Mouse (Mus musculus) hindlimb bud, embryonic 11.5 days (tissue): ENCODE data around the gene Unc5b.
"Not testable (repeated sequence)": the region's sequence is repeated elsewhere in the genome, so short reads cannot be mapped to it uniquely, and the experiment has no call there.

Experiments used
- DNase-seq: peaks from one replicate; pipeline ENCODE4 v3.0.0-alpha.2; 2012; ENCODE audit warnings: low read depth, low spot score; ENCODE audit errors: extremely low spot score

Unc5b gene

GRCm38 (mm10) chr10:60831379-60831778 lies at the start of gene Unc5b:
TSS of gene Unc5b (minus strand) at chr10:60831581.
- DNase-seq, result no peak

GRCm38 (mm10) chr10:60879817-60880216 lies 48.4 kb upstream of the Unc5b start:
- DNase-seq, result no peak

- DNase-seq, result no peak
These were observed 45.7 kb upstream of the Unc5b start for GRCm38 (mm10) chr10:60877075-60877474.

- DNase-seq, result no peak
These were observed 43.6 kb upstream of the Unc5b start for GRCm38 (mm10) chr10:60875011-60875410.

- no peak for DNase-seq
These were observed 31.9 kb upstream of the Unc5b start for GRCm38 (mm10) chr10:60863318-60863717.

GRCm38 (mm10) chr10:60862477-60863293 lies 31.3 kb upstream of the Unc5b start:
- DNase-seq, result no peak

- DNase-seq, result not testable (repeated sequence)
These were observed 13.9 kb upstream of the Unc5b start for GRCm38 (mm10) chr10:60845271-60845670.

GRCm38 (mm10) chr10:60838816-60839215 lies 7.4 kb upstream of the Unc5b start:
- no peak for DNase-seq

- no peak for DNase-seq
These were observed 3.6 kb upstream of the Unc5b start for GRCm38 (mm10) chr10:60834949-60835348.

GRCm38 (mm10) chr10:60832664-60833173 lies 1.3 kb upstream of the Unc5b start:
- DNase-seq, result no peak

GRCm38 (mm10) chr10:60830556-60831350 lies 628 bp downstream of the Unc5b start:
- DNase-seq, result no peak

GRCm38 (mm10) chr10:60830000-60830399 lies 1.4 kb downstream of the Unc5b start:
- no peak for DNase-seq

- DNase-seq, result no peak
These were observed 2.3 kb downstream of the Unc5b start for GRCm38 (mm10) chr10:60829071-60829470.

GRCm38 (mm10) chr10:60827901-60828670 lies 3.3 kb downstream of the Unc5b start:
- no peak for DNase-seq

GRCm38 (mm10) chr10:60827266-60827665 lies 4.1 kb downstream of the Unc5b start:
- DNase-seq, result no peak

- DNase-seq, result no peak
These were observed 4.7 kb downstream of the Unc5b start for GRCm38 (mm10) chr10:60826461-60827237.

- no peak for DNase-seq
These were observed 5.4 kb downstream of the Unc5b start for GRCm38 (mm10) chr10:60825955-60826354.

- no peak for DNase-seq
These were observed 7.6 kb downstream of the Unc5b start for GRCm38 (mm10) chr10:60823744-60824143.

- no peak for DNase-seq
These were observed 8.5 kb downstream of the Unc5b start for GRCm38 (mm10) chr10:60822641-60823425.
